Mouse (Mus musculus): Measurements from ENCODE around the gene Htr2a.

The Htr2a gene

GRCm38 (mm10) chr14:74640819-74641381 is at the start of gene Htr2a:
Htr2a (plus strand) TSS chr14:74640840.
- no peak for DNase-seq (ENCODE audit: low spot score)

GRCm38 (mm10) chr14:74601333-74602087 is 39.1 kb upstream of the Htr2a start:
- DNase-seq (ENCODE audit: low spot score) = no peak

GRCm38 (mm10) chr14:74602543-74602942 is 38.1 kb upstream of the Htr2a start:
- DNase-seq (ENCODE audit: low spot score) = no peak

GRCm38 (mm10) chr14:74603131-74603766 is 37.4 kb upstream of the Htr2a start:
- DNase-seq (ENCODE audit: low spot score) = no peak

GRCm38 (mm10) chr14:74611326-74611725 is 29.3 kb upstream of the Htr2a start:
- no peak for DNase-seq (ENCODE audit: low spot score)

GRCm38 (mm10) chr14:74618858-74619257 is 21.8 kb upstream of the Htr2a start:
- no peak for DNase-seq (ENCODE audit: low spot score)

GRCm38 (mm10) chr14:74638071-74638470 is 2.6 kb upstream of the Htr2a start:
- no peak for DNase-seq (ENCODE audit: low spot score)

- no peak for DNase-seq (ENCODE audit: low spot score)
Observed at GRCm38 (mm10) chr14:74641668-74642230, 1.1 kb downstream of the Htr2a start.

- DNase-seq (ENCODE audit: low spot score) = peak; percentile 44
Observed at GRCm38 (mm10) chr14:74643296-74643695, 2.7 kb downstream of the Htr2a start.

GRCm38 (mm10) chr14:74646107-74646793 is 5.6 kb downstream of the Htr2a start:
- no peak for DNase-seq (ENCODE audit: low spot score)

GRCm38 (mm10) chr14:74650001-74650400 is 9.4 kb downstream of the Htr2a start:
- DNase-seq (ENCODE audit: low spot score) = no peak

GRCm38 (mm10) chr14:74651678-74652077 is 11.0 kb downstream of the Htr2a start:
- DNase-seq (ENCODE audit: low spot score) = no peak

GRCm38 (mm10) chr14:74657227-74657626 is 16.6 kb downstream of the Htr2a start:
- DNase-seq (ENCODE audit: low spot score) = no peak

- DNase-seq (ENCODE audit: low spot score) = no peak
Observed at GRCm38 (mm10) chr14:74659411-74659841, 18.8 kb downstream of the Htr2a start.

- DNase-seq (ENCODE audit: low spot score) = no peak
Observed at GRCm38 (mm10) chr14:74672137-74673019, 31.7 kb downstream of the Htr2a start.

- DNase-seq (ENCODE audit: low spot score) = no peak
Observed at GRCm38 (mm10) chr14:74673020-74673350, 32.3 kb downstream of the Htr2a start.

- no peak for DNase-seq (ENCODE audit: low spot score)
Observed at GRCm38 (mm10) chr14:74673584-74673983, 32.9 kb downstream of the Htr2a start.

GRCm38 (mm10) chr14:74679841-74680240 is 39.2 kb downstream of the Htr2a start:
- DNase-seq (ENCODE audit: low spot score) = no peak

- DNase-seq (ENCODE audit: low spot score) = no peak
Observed at GRCm38 (mm10) chr14:74684298-74684978, 43.8 kb downstream of the Htr2a start.

- no peak for DNase-seq (ENCODE audit: low spot score)
Observed at GRCm38 (mm10) chr14:74691963-74692362, 51.3 kb downstream of the Htr2a start.

GRCm38 (mm10) chr14:74696766-74697165 is 56.1 kb downstream of the Htr2a start:
- no peak for DNase-seq (ENCODE audit: low spot score)
